Mouse (Mus musculus): Measurements from ENCODE around the gene Cers1.

The Cers1 gene

DNA sequence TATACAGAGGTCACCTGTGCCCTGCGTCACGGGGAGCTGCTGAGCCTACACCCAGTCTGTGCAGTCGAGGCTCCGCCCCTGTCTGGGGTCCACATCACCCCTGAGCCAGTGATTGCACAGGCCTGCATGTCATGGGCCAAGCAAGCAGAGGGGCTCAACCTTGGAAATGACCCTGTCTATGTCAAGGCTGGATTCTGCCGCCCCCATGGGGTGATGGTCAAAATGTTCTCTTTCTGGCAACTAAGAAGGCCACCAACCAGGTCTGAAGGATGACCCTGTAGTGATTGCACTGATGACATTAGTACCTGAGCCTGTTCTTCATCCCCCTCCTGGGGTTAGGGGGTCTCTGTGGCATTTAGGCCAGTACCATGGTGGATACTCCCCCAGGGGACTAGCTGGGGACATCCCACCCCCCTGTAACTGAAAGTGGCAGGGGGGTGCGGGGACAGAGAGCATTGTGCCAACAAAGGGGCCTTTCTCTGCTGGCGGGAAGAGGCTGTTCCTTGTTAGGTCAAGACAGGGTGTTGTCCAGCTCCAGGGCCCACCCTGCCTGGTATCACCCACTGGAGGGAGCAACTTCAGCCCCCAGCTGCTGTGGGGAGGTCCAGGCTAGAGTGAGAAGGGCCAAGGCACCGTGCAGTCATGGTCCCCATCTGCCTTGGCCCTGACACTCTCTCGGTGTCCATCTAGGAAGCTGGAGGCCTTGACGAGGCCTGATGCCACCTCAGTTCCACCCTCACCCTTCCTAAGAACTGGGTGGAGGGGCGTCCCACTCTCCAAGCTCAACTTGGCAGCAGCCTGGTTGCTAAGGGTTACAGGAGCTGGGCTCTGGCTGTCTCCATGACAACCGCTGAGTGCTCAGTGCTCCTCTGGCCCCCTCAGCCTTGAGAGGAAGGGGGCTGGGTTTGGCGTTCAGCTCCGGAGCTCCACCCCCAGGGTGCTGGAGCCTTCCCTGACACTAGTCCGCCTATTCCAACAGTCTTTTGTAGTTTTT lies 1.2 kb downstream of the Cers1 start:
- peak; percentile 88 to 94 for DNase-seq

DNA sequence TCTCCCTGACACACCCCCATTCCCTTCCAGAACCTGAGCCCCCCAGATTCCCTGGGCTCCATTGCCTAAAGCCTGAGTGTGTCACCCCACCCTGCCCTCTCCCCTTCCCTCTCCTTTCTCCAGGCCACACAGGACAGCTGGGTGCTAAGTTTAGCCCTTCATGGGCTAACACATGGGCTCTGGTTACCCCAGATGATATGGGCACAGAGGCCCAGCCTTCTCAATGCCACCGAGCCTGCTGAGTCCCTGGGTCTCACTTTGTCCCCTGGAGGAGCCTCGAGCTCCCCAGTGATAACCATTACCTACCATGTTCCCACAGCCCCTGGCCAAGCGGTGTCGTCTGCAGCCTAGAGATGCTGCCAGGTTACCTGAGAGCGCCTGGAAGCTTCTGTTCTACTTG lies 2.3 kb downstream of the Cers1 start:
- no peak for DNase-seq

DNA sequence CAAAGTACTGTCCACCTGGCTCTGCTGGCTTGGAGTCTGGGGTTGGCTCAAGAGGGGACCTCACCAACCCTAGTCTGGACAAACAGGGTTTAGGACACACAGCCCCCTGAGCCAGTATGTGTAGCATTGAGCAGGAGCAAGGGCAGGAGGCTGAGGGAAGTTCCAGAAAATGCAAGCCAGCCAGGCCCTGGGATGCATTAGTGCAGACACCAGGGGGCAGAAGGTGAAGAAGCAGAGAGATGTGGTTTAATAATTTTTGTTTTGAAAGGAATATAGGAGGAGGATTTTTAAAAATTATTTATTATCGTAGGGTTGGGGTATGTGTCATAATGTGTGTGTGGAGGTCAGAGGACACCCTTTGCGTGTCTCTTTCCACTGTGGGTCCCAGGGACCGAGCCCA lies 8.1 kb downstream of the Cers1 start:
- no peak for DNase-seq

DNA sequence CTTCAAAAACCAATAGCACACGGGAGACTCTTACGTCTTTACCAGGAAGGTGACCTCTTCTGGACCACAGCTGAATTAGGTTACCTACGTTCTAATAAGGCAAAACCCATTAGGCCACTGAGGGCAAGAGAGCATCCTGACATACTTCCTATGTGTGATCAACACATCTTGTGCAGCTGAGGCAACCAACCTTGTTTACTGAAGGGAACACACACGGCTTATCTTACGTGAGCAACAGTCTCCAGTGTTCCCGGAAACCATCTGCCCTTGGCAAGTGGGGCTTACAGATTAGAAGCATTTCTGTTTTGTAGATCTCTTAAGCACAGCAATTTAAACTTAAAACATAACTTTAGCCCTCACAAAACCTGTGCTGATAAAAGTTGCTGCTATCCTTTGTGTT lies 11.9 kb downstream of the Cers1 start:
- no peak for DNase-seq

DNA sequence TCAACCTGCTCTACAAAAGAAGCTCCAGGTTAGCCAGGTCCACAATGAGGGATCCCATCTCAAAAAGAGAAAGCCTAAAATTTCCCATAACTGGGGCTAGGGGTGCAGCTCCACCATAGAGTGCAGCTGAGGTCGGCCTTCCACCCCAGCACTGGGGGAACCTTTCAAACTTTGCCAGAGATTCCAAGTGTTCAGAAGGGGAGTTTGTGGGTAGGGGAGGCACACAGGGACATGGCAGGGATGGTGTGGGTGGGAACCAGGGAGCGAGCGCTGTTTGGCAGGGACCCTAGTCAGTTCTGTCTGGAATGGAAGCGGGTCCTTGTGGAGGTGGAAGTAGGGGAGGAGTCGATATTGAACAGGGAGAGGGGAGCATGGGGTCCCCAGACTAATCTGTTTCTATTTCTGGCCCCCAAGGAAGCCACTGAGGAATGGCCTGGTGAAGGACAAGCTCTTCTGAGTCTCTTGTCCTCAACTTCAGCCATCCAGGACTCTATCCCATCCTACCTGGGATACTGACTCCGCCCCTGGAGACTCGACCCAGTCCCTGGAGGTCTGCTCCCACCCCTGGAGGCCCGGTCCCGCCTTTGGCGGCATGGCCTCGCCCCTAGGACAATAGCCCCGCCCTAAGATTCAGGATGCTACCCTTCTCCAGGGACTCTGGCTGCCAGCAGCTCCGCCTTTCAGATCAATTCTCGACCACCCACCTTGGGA lies 13.7 kb downstream of the Cers1 start, which contains the start of gene Gdf1:
TSS of gene Gdf1 (plus strand) at position 694 of the 711 bp plus-strand sequence.
- peak in 1 of 2 experiments; percentile 32 for DNase-seq

DNA sequence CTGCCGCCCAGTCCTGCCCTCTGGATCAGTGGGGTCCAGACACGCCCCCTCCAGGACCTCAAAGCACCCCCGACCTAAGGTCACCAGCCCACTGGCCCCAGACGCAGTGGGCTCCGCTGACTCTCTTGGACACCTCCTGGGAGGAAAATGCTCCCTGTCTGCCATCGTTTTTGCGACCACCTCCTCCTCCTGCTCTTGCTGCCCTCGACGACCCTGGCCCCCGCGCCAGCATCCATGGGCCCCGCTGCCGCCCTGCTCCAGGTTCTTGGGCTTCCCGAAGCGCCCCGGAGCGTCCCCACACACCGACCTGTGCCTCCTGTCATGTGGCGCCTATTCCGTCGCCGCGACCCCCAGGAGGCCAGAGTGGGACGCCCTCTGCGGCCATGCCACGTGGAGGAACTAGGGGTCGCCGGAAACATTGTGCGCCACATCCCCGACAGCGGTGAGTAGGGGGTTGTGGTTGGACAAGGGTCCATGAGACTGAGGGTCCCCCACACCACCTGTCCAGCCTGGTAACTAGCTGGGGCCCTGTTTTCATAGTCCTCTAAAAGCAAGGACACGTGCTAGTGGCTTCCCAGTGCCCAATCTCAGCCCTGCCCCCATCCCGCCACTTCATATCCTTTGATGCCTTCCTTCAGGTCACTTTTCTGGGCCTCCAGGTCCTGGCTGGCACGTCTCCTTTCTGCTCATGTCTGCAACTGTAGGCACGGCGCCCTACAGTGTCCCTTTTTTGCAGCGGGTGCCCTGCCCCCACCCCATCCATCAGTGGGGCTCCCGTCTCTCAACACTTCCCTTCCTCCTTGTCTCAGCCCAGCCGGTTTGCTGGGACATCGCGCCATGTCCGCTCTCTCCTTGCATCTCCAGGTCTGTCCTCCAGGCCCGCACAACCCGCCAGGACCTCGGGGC lies 14.5 kb downstream of the Cers1 start:
- DNase-seq, result peak in 1 of 2 experiments; percentile 34

DNA sequence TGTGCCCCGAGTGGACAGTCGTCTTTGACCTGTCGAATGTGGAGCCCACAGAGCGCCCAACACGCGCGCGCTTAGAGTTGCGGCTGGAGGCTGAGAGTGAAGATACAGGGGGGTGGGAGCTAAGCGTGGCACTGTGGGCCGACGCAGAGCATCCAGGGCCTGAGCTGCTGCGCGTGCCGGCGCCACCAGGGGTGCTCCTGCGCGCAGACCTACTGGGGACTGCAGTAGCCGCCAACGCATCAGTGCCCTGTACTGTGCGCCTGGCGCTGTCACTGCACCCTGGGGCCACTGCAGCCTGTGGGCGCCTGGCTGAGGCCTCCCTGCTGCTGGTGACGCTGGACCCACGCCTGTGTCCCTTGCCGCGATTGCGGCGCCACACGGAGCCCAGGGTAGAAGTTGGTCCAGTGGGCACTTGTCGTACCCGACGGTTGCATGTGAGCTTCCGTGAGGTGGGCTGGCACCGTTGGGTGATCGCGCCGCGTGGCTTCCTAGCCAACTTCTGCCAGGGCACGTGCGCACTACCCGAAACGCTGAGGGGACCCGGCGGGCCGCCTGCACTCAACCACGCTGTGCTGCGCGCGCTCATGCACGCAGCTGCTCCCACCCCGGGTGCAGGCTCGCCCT lies 15.3 kb downstream of the Cers1 start:
- peak; percentile 75 to 77 for DNase-seq

DNA sequence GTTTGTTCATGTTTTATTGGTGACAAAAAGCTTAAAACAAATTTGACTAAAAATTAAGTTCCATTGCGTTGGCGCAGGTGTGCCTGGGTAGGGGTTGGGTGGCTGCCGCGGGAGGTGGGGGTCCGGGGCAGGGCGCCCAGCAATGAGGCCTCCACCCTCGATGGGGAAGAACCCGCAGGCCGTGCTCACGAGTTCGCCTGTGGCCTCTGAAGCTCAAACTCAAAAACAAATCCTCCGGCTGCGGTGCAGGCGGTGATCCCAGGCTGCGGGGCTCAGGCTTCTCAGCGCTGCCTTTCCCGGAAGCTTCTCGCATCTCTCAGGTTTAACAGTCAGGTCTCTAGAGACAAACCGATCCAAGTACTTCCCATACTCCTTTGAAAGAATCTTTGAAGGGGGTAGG lies 16.0 kb downstream of the Cers1 start:
- DNase-seq, result peak in 1 of 2 experiments; percentile 45

DNA sequence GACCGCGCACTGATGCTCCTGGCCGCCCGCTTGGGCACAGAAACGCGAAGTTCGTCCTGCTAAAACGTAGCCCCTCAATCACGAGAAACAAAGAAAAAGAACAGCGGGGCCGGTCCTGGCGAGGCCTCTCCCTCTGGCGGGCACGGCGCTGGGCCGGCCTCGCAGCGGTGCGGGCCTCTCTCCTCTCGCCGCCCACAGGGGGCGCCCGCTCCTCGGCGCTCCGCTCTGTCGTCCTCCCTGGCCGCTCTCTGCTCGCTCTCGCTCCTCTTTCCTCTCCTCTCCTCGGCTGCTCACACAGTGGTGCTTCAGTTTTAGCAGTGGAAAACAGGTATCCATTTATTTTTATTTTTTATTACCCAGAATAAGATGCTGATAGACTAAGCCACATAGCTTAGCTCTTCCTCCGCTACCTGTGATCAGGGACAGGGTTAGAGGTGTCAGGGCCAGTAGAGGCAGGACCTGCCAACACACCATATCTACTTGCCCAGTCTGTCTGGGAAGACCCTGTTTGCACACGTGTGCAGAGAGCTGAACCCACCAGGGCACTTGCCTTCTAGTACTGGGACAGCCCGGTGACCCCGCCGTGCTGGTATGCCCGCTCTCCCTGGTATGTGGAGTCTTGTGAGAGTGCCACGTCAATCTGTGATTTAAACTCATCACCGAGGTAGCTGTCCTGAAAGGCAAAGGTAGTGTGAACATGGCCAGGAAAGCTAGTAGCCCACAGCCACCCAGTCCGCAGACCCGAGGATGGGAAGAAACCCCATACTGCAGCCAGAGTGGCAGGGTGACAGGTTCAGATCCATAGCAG lies 16.7 kb downstream of the Cers1 start:
- peak; percentile 92 to 93 for DNase-seq

DNA sequence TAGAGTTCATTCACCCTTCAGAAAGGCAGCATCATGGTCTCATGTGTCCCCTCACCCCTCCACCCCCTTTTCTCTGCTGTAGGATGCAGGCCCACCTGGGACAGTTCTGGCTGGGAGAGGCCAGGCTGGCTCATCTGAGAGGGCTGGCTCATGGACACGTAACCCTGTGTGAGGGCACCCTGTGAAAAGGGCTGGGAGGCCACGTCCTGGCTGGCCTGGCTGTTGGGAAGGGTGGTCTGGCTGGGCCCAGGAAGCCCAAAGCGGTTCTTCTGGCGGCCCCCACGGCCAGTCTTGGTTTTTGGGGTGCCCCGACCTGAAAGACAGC lies 17.3 kb downstream of the Cers1 start:
- DNase-seq, result no peak

DNA sequence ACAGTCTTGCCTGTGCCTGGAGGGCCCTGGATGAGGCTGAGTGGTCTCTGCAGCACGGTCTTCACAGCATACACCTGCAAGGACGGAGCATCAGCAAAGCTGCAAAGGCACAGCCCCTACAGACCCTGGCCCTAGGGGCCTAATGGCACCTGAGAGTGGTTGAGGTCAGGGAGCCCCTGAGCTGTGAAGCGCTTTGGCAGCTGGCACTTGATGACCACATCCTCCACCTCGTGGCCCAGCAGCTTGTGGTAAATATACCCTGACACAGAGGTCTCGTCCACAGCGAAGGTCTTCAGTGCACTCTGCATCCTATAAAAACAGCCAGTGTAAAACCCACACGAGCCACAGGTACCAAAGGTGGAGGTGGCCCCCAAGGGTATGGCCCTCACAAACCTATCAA lies 23.4 kb downstream of the Cers1 start:
- no peak for DNase-seq

DNA sequence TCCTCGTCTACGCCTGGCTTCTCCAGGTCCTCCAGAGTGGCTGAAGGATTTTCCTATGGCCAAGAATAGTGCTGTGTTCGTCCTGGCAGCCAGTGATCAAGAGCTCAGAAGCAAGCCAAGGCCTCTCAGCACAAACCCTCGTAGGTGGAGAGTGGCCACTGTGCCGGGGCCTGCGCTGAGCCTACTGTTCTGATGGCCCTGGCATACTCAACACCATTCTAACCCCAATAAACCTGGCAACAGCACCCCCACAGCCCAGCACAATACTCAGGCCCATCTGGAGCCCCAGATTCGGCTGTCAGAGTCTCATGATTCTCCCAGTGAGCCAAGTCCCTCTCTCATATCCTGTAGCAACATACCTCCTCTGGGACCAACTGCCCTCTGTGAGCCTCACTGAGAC lies 25.1 kb downstream of the Cers1 start:
- DNase-seq, result no peak

DNA sequence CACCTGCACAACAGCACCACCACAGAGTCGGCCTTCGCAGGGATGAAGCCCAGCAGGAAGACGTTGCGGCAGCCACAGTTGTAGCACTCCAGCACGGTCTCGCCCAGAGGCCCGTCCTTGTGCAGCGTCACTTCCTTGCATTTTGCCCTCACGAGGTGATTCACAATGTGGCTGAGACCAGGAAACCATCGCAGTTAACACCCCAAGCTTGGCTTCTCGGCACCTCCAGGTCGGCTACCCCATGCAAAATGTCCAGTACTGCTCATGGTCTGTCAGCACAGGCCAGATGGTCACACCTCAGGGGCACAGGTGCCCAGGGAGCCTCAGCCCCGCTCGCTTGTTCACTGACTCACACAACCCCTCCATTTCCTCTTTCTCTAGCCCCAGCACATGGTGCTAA lies 26.4 kb downstream of the Cers1 start:
- no peak for DNase-seq

DNA sequence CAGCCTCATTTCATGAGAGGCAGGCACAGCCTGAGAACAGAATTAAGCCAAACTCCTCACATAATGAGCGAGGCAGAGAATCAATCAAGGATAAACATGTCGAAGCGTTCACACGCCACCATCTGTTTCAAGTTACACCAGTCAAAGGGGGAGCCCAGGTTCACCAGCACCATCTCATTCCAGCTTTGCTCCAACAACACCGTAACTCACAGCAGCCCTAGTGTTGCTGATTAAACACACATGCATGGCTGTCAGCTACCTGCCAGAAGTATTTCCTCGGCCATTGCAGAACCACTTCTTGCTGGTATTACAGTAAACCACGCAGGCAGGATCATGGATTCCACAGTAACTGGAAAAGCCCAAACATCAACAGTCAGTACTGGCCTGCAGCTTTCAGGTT lies 27.5 kb downstream of the Cers1 start:
- no peak for DNase-seq

DNA sequence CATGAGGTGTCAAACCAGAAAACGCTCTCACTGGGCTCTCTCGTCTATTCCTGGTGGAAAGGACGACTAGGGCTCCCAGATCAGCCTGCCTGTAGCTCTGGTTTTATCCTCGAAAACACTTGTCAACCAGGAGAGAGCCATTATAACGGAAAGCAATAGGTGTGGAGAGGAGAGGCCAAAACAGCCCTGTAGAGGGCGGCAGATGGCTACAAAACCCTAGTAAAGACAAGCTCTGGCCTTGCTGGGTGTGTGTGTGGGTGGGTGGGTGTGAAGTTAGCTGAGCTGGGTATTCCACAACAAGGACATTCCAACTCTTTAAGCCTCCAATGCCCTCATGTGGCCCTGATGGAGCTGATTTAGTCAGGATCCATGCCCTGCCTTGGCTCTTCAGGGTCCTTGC lies 28.1 kb downstream of the Cers1 start:
- DNase-seq, result peak; percentile 78 to 79

DNA sequence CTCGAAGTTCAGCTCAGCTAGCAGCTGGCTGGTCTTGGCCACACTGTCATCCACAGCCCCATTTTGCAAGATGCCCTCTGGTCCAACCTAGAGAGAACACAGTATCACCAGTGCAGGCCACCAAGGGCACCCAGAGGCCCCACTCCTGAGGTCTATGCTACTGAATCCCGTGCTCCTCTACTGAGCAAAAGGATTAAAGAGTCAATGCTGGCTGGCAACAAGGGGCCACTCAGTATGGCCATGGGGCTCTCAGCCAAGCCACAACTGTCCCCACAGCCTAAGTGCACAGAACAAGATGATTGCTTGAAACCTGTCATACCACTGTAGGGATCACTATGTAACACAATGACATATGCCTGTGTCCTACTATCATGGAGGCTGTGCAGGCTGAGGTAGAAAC lies 28.7 kb downstream of the Cers1 start:
- no peak for DNase-seq

DNA sequence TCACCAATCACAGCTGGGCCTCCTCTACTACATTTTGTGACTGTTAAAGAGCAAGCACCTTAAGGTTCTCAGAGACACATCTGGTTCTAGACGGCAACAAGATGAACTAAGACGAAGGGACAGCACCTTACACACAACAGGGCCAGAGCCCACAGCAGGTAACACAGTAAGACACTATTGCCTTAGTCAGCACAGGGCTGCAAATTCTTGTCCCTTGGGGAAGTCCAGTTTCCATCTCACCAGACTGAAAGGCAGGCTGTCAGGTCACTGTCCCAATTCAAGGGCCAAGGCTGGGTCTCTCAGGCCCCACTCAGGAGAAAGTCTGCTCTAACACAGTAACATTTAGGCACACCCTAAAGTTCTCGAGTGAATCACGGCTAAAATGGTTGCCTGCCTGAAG lies 31.9 kb downstream of the Cers1 start:
- no peak for DNase-seq

DNA sequence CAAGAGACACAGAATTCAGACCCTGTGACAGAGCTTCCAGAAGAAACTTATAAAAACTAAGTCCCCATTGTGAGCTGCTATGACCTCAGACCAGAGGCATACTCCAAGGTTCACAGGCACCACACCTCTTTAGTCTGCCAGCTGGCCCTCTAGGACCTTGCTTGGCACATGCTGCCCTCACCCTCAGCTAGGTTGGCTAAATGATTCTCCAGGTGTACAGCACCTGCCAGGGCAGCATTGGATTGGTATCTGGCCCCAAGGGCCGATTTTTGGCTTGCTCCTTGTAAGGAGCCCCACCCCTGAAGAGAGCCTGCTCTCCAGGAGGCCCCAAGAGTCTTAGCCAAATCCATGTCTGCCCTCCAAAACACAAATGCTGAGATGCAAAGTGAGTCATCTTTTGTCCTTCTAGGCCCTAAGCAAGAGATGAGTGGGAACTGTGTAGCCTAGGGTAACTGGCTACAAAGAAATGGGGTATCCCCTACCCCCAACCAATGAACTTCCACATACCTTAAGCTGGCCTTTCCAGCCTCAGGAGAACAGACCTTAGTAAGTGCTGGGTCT lies 32.4 kb downstream of the Cers1 start:
- DNase-seq, result no peak

DNA sequence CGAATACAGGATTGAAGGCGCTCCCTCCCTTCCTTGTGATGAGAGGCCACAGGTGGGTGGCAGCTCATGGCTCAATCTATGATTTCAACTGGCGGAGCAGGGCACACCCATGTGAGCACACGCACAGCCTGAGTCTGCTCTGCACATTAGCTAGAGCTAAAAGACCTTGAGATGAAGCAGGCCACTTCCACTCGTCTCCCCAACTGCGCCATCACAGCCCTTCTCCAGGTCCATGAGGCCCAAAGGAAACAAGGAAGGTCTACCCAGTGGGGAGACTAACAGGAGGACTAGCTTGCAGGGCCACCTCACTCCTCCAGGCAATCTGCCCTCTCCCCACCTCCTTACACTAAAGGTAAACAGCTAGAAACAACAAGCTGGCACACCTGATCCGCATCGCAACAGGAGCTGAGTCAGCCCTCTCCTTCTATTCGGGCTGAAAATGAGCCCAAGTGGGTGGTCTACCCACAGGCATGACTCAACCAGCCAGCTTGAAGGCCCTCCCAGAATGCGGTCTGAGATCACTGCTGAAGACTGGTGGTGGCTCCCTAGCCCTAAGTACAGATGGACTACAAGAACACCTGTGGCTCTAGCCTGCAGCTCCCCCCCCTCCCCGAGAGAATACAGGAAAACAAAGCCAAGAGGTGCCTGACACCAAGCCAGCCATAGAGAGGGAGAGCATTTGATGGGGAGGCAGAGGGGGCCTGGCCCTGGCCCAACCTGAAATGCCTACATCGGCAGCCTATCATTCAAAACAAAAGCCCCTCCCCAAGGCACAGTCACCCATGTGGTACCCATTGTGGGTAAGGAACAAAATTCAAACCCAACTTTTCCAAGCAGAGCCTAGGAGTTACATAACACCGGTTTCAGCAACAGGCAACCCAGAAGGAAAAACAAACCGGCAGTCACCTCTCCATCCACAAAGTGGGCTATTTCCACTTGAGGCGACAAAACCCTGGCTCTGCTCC lies 35.7 kb downstream of the Cers1 start:
- peak; percentile 51 for DNase-seq

DNA sequence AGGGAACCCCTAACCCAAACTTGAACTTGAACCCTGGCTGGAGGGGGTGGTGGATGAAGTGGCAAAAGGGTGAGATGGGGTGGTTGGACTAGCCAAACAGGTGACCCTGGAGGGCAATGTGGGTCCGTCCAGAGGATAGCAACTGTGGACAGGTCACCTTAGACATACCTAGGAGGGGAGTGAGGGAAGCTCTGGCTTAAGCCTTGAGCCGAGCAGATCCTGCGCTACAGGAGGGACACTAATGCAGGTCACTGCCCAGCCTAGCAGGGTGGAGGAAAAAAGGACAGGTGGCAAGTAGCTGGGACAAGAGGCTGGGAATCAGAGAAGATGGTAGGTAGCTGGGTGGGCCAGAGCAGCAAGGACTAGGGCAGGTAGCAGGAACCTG lies 36.4 kb downstream of the Cers1 start:
- peak; percentile 38 to 50 for DNase-seq

All from cerebellum, postnatal 10 days (tissue).